Mouse (Mus musculus) heart, postnatal 0 days (tissue): Measurements from ENCODE around the gene Ino80. TPM values are rescaled to one million over a fixed set of nuclear protein-coding genes. Genes with fewer than 3 reads are reported as not detected.

Source experiments
- ATAC-seq: fragments of 200-750 bp; cut with Nextera tagmentation; 2 replicates; pipeline ENCODE4 v1.8.0; 2017; ENCODE audit warnings: low read depth, moderate number of reproducible peaks, moderate library complexity; ENCODE audit not compliant: insufficient read depth
- DNase-seq: peaks from one replicate; pipeline ENCODE4 v3.0.0-alpha.2; 2016; ENCODE audit warnings: low spot score
- H3K27ac ChIP-seq: fragments of 300-500 bp; sonication (generic); 2 replicates; pipeline ENCODE4 v1.5.1; 2014; ENCODE audit warnings: low read depth, mild to moderate bottlenecking
- H3K27me3 ChIP-seq: fragments of 300-500 bp; sonication (generic); 2 replicates; pipeline ENCODE4 v1.6.1; 2014; ENCODE audit warnings: low read length, mixed read lengths; ENCODE audit not compliant: control insufficient read depth, insufficient read depth
- H3K36me3 ChIP-seq: fragments of 300-500 bp; sonication (generic); replicated peaks from 2 replicates; pipeline ENCODE4 v1.6.1; 2014; ENCODE audit warnings: low read length, mixed read lengths; ENCODE audit not compliant: control insufficient read depth, insufficient read depth
- H3K4me1 ChIP-seq: fragments of 300-500 bp; sonication (generic); 2 replicates; pipeline ENCODE4 v1.6.1; 2014; ENCODE audit warnings: antibody characterized with exemption; ENCODE audit not compliant: control insufficient read depth, insufficient read depth
- H3K4me2 ChIP-seq: fragments of 300-500 bp; sonication (generic); 2 replicates; pipeline ENCODE4 v1.6.1; 2014; ENCODE audit warnings: low read depth, mild to moderate bottlenecking, low read length, moderate library complexity
- H3K4me3 ChIP-seq: fragments of 300-500 bp; sonication (generic); 2 replicates; pipeline ENCODE4 v1.5.1; 2014; ENCODE audit warnings: low read depth, low read length
- H3K9ac ChIP-seq: fragments of 300-500 bp; sonication (generic); replicated peaks from 2 replicates; pipeline ENCODE4 v1.6.1; 2014; ENCODE audit warnings: low read depth, low read length, mixed read lengths
- H3K9me3 ChIP-seq: fragments of 300-500 bp; sonication (generic); replicated peaks from 2 replicates; pipeline ENCODE4 v1.6.1; 2016; ENCODE audit warnings: low read length; ENCODE audit not compliant: control insufficient read depth
- CTCF ChIP-seq: IDR thresholded peaks from 2 replicates; pipeline ENCODE4 v1.5.1; 2016; ENCODE audit warnings: antibody characterized with exemption, control low read depth, low read depth
- EP300 ChIP-seq: IDR thresholded peaks from 2 replicates; pipeline ENCODE4 v1.6.1; 2016; ENCODE audit warnings: antibody characterized with exemption, low read depth
- WGBS: fragments of 180-500 bp; shearing (Covaris S2); extraction: QIAGEN DNeasy Blood & Tissue Kit; methylation state at CpG from one replicate; pipeline ENCODE4 v1.1.7; 2014; 5-methylcytosine and 5-hydroxymethylcytosine counted together
- polyA plus RNA-seq: library from polyadenylated mRNA; unstranded; fragments of >200 nt; fragmentation: Nextera tagmentation; extraction: Ambion mirVana; gene quantifications from 2 replicates; pipeline ENCODE4 v1.2.1, GENCODE M21; 2015
- total RNA-seq: library from RNA; depleted of rRNA; stranded (reverse); fragments of >200 nt; gene quantifications from 2 replicates; pipeline ENCODE4 v1.2.3, GENCODE M21; 2014; ENCODE audit warnings: low replicate concordance; rRNA removed

Ino80 gene
- total RNA-seq (7.2 TPM in 2 replicates), polyA plus RNA-seq (1.7 and 2.0 TPM in 2 replicates)

DNA sequence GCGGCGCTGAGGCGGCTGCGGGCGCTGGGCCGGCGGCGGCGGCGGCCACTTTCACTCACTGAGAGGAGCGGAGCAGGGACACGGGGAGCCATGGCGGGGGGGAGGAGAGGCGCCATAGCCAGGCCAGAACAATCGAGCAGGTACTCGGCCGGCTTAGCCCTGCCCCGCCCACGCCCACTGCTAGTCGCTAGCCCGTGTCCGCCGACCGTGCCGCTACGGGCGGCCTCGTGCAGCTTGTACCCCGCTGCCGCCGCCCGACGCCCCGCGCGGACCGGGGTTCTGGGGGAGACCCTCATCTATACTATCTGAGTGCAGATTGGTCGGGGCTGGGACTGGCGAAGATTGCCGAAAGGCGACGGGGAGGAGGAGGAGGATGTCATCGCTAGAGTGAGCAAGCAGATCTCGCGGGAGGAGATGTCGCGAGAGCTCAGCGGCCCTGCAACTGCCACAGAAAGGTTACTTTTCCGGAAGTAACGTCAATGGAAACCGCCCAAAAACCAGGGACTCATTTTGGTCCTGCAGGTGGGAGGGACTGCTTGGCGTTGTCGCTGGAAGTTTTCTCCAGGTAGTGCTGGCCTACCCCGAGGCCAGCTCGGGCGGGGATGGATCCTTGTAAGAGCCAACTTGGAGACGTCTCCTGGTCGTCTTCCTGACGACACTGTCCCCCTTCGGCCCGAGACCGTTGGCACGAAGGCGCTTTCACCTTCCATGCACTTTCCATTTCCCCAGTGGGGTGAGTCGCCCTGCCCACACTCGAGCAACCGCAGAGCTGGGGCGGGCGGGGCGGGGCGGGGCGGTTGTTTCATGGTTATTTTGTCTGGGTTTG lies at the start of gene Ino80:
Gene Ino80, minus strand, starts transcription at position 117 of the 826 bp plus-strand sequence.
- Histone ChIP-seq H3K9me3 (no peaks in the 10 kb centered on the region), H3K36me3 (no peaks in the 10 kb centered on the region), H3K4me3 (peak within 1 kb of the TSS; percentile 90), H3K27me3 (no peaks in the 10 kb centered on the region), H3K4me1 (peaks cover 29% of the 10 kb centered on the region), H3K9ac (peak within 1 kb of the TSS; percentile 99), H3K4me2 (peak within 1 kb of the TSS; percentile 90), H3K27ac (peak within 1 kb of the TSS; percentile 98)
- DNase-seq (peak; percentile 99), ATAC-seq (peak; percentile 94)
- TF ChIP-seq CTCF: no peak
- TF ChIP-seq EP300: peak; percentile 50; the same call in 1 of the 2 replicates
- under 1% methylated on average over 63 of the region's 72 CpGs for WGBS

DNA sequence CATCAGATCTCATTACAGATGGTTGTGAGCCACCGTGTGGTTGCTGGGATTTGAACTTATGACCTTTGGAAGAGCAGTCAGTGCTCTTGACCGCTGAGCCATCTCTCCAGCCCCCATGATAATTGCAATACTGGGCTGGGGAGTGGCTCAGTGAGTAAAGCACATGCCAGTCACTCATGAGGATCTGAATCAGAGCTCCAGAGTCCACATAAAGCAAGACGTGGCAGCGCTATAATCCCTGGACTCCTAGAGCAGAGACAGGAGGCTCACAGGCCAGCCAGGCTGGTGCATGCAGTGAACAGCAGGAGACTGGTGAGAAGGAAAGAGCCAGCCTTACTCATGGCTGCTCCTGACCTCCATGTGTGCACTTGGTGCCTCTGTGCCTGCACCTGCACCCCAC lies 47.9 kb upstream of the Ino80 start:
- no peak overlapping the region for H3K4me3 ChIP-seq
- no peak for DNase-seq
- 50% methylated on average over 4 of the region's 4 CpGs for WGBS
- no peak for ATAC-seq
- H3K9ac ChIP-seq: no peak overlapping the region
- no peaks in the 10 kb centered on the region for H3K9me3 ChIP-seq
- H3K36me3 ChIP-seq: no peaks in the 10 kb centered on the region
- H3K27ac ChIP-seq: no peak overlapping the region
- no peak for TF ChIP-seq EP300
- TF ChIP-seq CTCF: no peak
- no peaks in the 10 kb centered on the region for H3K27me3 ChIP-seq
- no peaks in the 10 kb centered on the region for H3K4me1 ChIP-seq
- no peak overlapping the region for H3K4me2 ChIP-seq

DNA sequence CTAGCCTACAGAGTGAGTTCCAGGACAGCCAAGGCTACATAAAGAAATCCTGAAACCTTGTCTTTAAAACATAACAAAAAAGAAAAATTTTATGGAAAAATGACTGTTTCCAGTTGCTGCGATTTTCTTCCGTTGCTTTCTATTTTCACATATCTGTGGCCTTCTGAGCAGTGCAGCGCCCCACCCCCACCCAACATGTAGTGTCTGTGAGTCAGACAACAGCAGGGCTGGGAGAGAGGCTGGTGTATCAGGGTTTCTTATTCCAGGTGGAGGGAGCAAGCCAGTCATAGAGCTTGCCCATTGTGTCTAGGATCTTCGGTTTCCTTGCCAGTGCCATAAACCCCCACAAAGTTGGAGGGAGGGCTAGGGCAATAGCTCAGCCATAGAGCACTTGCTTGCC lies 46.3 kb upstream of the Ino80 start:
- no peak overlapping the region for H3K4me3 ChIP-seq
- TF ChIP-seq CTCF (no peak), EP300 (no peak)
- 76% methylated on average over 4 of the region's 4 CpGs for WGBS
- H3K4me1 ChIP-seq: no peaks in the 10 kb centered on the region
- no peaks in the 10 kb centered on the region for H3K9me3 ChIP-seq
- ATAC-seq (no peak), DNase-seq (no peak)
- no peak overlapping the region for H3K27ac ChIP-seq
- H3K4me2 ChIP-seq: no peak overlapping the region
- no peak overlapping the region for H3K9ac ChIP-seq
- H3K27me3 ChIP-seq: no peaks in the 10 kb centered on the region
- H3K36me3 ChIP-seq: no peaks in the 10 kb centered on the region

DNA sequence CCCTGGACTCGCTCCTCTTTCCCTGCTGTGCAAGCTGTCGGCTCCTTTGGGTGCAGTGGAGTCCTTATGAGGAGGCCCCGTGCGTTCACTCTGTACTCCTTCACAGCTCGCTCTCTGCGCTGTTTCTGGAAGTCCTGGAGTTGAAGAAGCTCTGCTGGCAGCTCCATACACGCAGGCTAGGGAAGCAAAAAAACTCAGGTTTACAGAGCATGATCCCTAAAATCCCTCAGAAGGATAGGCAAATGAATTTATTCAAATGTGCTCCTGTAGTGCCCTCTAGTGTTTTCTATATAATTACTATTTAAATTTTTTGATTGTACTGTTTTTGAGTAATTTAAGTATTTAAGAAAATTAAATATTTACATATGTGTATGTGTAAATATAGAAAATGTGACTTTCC lies 43.1 kb upstream of the Ino80 start:
- WGBS: 61% methylated on average over 7 of the region's 7 CpGs

DNA sequence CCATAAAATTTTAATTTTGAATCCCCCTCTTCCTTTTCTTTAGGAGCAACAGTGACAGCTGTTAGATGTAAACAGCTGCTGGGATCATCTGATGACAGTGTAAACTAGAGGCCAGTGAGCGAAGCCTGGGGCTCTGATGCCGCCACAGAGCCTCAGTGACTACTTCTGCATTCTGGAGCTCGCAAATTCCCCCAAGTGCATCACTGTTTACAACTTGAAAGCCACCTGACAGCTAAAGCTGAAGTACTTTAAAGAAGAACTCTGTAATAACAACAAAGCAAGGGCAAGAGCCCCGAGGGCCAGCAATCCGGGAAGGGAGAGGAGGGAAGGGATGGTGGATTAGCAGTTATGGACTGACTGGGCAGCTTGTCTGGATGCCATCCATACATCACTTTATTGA lies 39.3 kb upstream of the Ino80 start:
- TF ChIP-seq EP300 (no peak), CTCF (no peak)
- Histone ChIP-seq H3K27me3 (no peaks in the 10 kb centered on the region), H3K27ac (no peak overlapping the region), H3K9me3 (no peaks in the 10 kb centered on the region), H3K4me3 (no peak overlapping the region), H3K4me2 (no peak overlapping the region), H3K36me3 (no peaks in the 10 kb centered on the region), H3K4me1 (no peaks in the 10 kb centered on the region), H3K9ac (no peak overlapping the region)
- DNase-seq (no peak), ATAC-seq (no peak)
- 55% methylated on average over 5 of the region's 5 CpGs for WGBS

More for the DNA sequence above, 43.1 kb upstream of the Ino80 start:
- ATAC-seq (no peak), DNase-seq (peak; percentile 30)
- no peaks in the 10 kb centered on the region for H3K4me1 ChIP-seq
- no peak for TF ChIP-seq EP300
- peak; percentile 11; the same call in 1 of the 2 replicates for TF ChIP-seq CTCF
- H3K27ac ChIP-seq: no peak overlapping the region
- no peaks in the 10 kb centered on the region for H3K36me3 ChIP-seq
- no peaks in the 10 kb centered on the region for H3K9me3 ChIP-seq
- no peak overlapping the region for H3K4me2 ChIP-seq
- no peak overlapping the region for H3K9ac ChIP-seq
- H3K4me3 ChIP-seq: no peak overlapping the region
- H3K27me3 ChIP-seq: no peaks in the 10 kb centered on the region
